Mouse (Mus musculus) lung, postnatal 10 days (tissue): ENCODE data around the gene Fuk.
"Not testable (repeated sequence)": the region's sequence is repeated elsewhere in the genome, so short reads cannot be mapped to it uniquely, and the experiment has no call there.

Experiments
- DNase-seq: peaks from one replicate; pipeline ENCODE4 v3.0.0; 2021

The Fuk gene

GRCm38 (mm10) chr8:110901839-110902578, at the start of gene Fuk:
TSS of gene Fuk (minus strand) at chr8:110902488.
- DNase-seq, result peak; percentile 89

GRCm38 (mm10) chr8:110950065-110950484, 47.8 kb upstream of the Fuk start:
- DNase-seq, result peak; percentile 45

GRCm38 (mm10) chr8:110945716-110946115, 43.4 kb upstream of the Fuk start:
- DNase-seq, result no peak

GRCm38 (mm10) chr8:110944276-110944876, 42.1 kb upstream of the Fuk start:
- no peak for DNase-seq

- peak; percentile 89 for DNase-seq
These were observed 39.2 kb upstream of the Fuk start for GRCm38 (mm10) chr8:110941453-110941948.

- DNase-seq, result no peak
These were observed 38.6 kb upstream of the Fuk start for GRCm38 (mm10) chr8:110940682-110941452.

- DNase-seq, result peak; percentile 69
These were observed 36.7 kb upstream of the Fuk start for GRCm38 (mm10) chr8:110938882-110939589.

- DNase-seq, result no peak
These were observed 33.9 kb upstream of the Fuk start for GRCm38 (mm10) chr8:110936217-110936616.

- DNase-seq, result no peak
These were observed 31.0 kb upstream of the Fuk start for GRCm38 (mm10) chr8:110933272-110933671.

- DNase-seq, result no peak
These were observed 30.2 kb upstream of the Fuk start for GRCm38 (mm10) chr8:110932444-110932843.

GRCm38 (mm10) chr8:110931176-110931939, 29.1 kb upstream of the Fuk start:
- DNase-seq, result peak; percentile 89

GRCm38 (mm10) chr8:110929672-110930071, 27.4 kb upstream of the Fuk start:
- not testable (repeated sequence) for DNase-seq

GRCm38 (mm10) chr8:110929066-110929465, 26.8 kb upstream of the Fuk start:
- no peak for DNase-seq

- DNase-seq, result no peak
These were observed 26.1 kb upstream of the Fuk start for GRCm38 (mm10) chr8:110928435-110928834.

- DNase-seq, result no peak
These were observed 24.4 kb upstream of the Fuk start for GRCm38 (mm10) chr8:110926690-110927089.

GRCm38 (mm10) chr8:110925691-110926140, 23.4 kb upstream of the Fuk start:
- no peak for DNase-seq

- peak; percentile 58 for DNase-seq
These were observed 19.4 kb upstream of the Fuk start for GRCm38 (mm10) chr8:110921492-110922230.

GRCm38 (mm10) chr8:110920773-110921277, 18.5 kb upstream of the Fuk start:
- no peak for DNase-seq

- DNase-seq, result no peak
These were observed 17.9 kb upstream of the Fuk start for GRCm38 (mm10) chr8:110920032-110920772.

GRCm38 (mm10) chr8:110919341-110920031, 17.2 kb upstream of the Fuk start, which contains the start of gene St3gal2:
TSS of gene St3gal2 (plus strand) at chr8:110919922.
- peak; percentile 93 for DNase-seq
